Mouse (Mus musculus) c-Kit-positive CD71-negative TER-119-negative erythroid progenitor cells, embryonic 14.5 days (primary cell): ENCODE measurements around the gene Aurka.
A peak's percentile ranks its signal among the peaks of the same experiment; 100 is the strongest.

Experiments
- DNase-seq: peaks from one replicate; pipeline ENCODE4 v3.0.0-alpha.2; 2013; ENCODE audit warnings: low read depth

Aurka gene

GRCm38 (mm10) chr2:172370411-172371223, at the start of gene Aurka, which contains the start of gene Cstf1:
Aurka (minus strand) TSS chr2:172370535.
Cstf1 (plus strand) TSS chr2:172370681.
- peak; percentile 92 for DNase-seq

- DNase-seq = no peak
These were observed 47.9 kb upstream of the Aurka start for GRCm38 (mm10) chr2:172418208-172418607.

GRCm38 (mm10) chr2:172416876-172417275, 46.5 kb upstream of the Aurka start:
- DNase-seq = no peak

- no peak for DNase-seq
These were observed 45.9 kb upstream of the Aurka start for GRCm38 (mm10) chr2:172416218-172416617.

- DNase-seq = no peak
These were observed 43.6 kb upstream of the Aurka start for GRCm38 (mm10) chr2:172413894-172414293.

- DNase-seq = no peak
These were observed 42.9 kb upstream of the Aurka start for GRCm38 (mm10) chr2:172413273-172413672.

GRCm38 (mm10) chr2:172412454-172412853, 42.1 kb upstream of the Aurka start:
- DNase-seq = no peak

GRCm38 (mm10) chr2:172411091-172411490, 40.8 kb upstream of the Aurka start:
- DNase-seq = no peak

- no peak for DNase-seq
These were observed 40.4 kb upstream of the Aurka start for GRCm38 (mm10) chr2:172410686-172411085.

- DNase-seq = no peak
These were observed 37.2 kb upstream of the Aurka start for GRCm38 (mm10) chr2:172407499-172407898.

- no peak for DNase-seq
These were observed 35.8 kb upstream of the Aurka start for GRCm38 (mm10) chr2:172406173-172406572.

GRCm38 (mm10) chr2:172405011-172405410, 34.7 kb upstream of the Aurka start:
- DNase-seq = no peak

GRCm38 (mm10) chr2:172404239-172404638, 33.9 kb upstream of the Aurka start:
- DNase-seq = no peak

- peak; percentile 85 for DNase-seq
These were observed 30.9 kb upstream of the Aurka start for GRCm38 (mm10) chr2:172401116-172401825.

GRCm38 (mm10) chr2:172399901-172400300, 29.6 kb upstream of the Aurka start:
- no peak for DNase-seq

GRCm38 (mm10) chr2:172395961-172396360, 25.6 kb upstream of the Aurka start:
- no peak for DNase-seq

- no peak for DNase-seq
These were observed 24.3 kb upstream of the Aurka start for GRCm38 (mm10) chr2:172394671-172395070.

GRCm38 (mm10) chr2:172394052-172394392, 23.7 kb upstream of the Aurka start:
- no peak for DNase-seq

- DNase-seq = no peak
These were observed 23.2 kb upstream of the Aurka start, which contains the start of gene Cass4 for GRCm38 (mm10) chr2:172393391-172394051. Cass4 (plus strand) TSS chr2:172393794.

GRCm38 (mm10) chr2:172392041-172392521, 21.7 kb upstream of the Aurka start:
- DNase-seq = no peak

- no peak for DNase-seq
These were observed 20.0 kb upstream of the Aurka start for GRCm38 (mm10) chr2:172390341-172390740.

GRCm38 (mm10) chr2:172384715-172385114, 14.4 kb upstream of the Aurka start:
- DNase-seq = no peak

GRCm38 (mm10) chr2:172381898-172382297, 11.6 kb upstream of the Aurka start:
- no peak for DNase-seq
